Mouse (Mus musculus): Measurements from ENCODE around the gene Stx8.

Stx8 gene

DNA sequence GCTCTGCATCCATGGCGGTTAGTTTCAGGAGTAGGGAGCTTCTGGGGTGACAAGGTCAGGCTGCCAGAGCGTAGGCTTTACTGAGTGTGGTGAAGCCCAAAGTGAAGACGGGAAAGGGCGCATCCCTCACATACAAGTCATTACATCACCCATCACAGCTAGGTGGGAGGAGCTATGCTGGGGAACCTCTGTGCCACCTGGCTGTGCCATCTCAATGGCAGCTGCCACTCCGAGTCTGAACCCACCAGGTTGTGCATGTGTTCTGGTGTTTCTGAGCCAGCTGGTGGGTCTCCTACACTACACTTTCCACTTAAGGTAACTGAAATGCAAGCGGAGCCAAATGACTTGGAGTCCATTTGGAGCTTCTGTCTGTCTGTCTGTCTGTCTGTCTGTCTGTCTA is 261.8 kb downstream of the Stx8 start:
- DNase-seq (ENCODE audit: low read depth, low spot score), result no peak

DNA sequence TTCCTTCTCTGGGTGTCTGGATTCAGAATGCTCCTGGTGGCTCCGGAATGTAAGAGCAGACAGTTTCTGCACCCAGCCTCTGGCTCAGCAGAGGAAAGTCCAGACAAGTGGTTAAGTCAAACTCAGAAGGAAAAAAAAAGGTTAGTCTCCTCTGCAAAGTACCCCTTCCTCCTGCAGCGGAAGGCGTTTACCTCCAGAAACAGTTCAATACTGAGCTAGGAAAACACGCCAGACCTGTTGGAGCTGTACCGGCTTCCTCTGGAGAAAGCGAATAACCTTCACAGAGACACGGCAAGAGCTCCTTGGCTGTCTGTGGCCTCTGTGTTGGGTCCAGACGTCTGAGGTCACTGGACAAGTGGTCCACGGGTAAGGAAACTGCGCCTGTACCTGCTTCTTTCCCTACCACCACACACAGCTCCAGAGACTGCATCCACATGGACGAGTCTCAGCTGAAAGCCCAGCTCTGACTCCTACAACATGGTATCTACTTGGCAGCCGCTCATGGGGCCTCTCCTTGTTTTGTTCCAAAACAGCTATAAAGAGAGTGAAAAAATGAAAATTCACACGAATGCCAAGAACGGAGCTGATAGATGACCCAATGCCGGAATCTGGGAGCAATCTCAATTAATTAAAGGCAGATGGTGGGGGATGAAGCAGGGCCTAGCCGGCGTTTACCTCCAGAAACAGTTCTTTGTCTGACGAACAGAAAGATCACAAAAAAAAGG is 263.1 kb downstream of the Stx8 start:
- no peak for DNase-seq (ENCODE audit: low read depth, low spot score)

DNA sequence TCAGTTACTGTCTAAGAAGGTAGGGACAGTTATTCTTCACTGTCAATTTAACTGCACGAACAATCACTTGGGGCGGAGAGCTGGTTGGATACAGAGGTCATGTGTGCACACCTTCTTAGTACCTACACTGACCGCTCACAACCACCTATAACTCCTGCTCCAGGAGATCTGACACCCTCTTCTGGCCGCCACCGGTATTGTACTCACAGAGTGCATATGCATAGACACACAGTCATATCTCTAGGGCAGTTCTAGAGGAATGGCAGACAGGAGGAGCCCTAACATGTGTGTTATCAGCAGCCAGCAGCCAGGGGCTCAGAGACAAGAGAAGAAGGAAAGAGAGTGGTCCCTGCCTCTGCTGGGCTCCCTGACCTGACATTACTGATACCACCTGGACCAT is 265.6 kb downstream of the Stx8 start:
- DNase-seq (ENCODE audit: low read depth, low spot score), result no peak

DNA sequence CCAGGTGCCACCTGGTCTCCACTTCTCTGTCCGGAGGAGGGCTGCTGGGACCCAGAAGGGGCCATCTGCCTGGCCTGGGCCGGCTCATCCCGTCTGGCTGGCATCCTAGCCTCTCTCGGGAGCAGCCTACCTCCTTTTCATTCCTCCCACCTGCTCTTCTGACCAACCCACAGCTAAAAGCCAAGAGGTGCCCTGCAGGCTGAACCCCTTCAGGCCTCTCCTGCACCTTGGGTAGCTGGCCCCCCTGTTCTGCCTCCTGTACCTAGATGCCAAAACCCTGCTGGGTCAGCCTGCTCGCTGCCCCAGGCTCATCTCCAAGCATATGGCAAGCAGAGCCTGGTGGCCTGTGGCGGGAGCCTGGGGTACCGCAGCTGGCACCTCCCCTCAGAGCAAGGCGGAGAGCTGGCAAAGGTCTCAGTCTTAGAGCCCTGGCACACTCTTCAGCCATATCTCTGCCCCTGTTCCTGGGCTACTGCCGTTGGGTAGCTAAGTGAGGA is 267.5 kb downstream of the Stx8 start:
- no peak for DNase-seq (ENCODE audit: low read depth, low spot score)

DNA sequence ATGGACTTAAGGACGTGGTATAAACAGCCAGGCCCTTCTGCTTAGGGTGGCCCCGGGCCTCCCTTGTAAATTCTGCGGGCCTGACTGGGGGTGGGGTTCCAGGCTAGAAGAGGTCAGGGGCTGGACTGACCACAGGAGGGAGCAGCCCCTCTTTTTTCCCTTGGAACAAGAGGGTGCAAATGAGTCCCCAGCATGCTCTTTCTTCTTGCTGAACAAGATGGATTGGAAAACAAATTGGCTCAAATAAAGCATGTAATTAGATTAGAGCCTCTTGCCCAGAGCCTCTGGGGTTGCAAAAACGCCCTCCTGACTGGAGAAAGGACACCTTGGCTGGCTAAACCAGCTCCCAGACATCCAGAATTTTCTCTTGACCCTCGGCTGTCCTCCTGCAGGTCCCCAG is 273.8 kb downstream of the Stx8 start:
- DNase-seq (ENCODE audit: low read depth, low spot score), result no peak

DNA sequence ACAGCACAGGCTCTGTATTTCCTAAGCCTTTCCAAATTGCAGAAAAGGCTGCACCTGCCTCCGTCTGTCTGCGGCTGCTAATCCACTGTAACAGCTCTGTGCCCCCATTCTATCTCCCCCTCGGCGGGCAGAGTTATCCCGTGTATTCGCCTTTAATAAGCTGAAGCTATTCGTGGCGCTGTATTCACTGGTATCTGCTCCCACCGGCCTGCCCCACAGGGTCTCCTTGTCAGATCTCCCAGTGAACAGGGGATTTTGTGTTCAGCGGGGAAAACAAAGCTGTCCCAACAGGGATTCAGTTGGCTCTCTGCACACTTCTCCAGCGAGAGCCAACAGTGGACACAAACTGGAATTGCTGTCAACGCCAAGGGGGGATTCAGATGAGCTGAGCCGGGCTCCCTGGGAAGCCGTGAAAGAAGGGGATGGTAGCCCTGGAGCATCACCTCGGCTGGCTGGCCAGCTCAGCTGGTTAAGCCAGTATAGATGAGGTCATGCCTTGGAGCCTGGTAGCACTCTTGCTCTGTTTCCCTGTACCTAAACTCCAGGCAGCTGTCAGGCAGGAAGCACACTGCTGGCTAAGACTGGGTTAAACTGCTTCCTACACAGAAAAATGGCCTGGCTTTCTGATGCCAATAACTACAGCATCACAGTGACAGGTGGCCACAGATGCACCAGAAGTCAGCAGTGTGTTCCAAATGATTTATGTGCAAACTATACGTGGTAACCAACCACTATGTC is 278.4 kb downstream of the Stx8 start:
- DNase-seq (ENCODE audit: low read depth, low spot score), result no peak

DNA sequence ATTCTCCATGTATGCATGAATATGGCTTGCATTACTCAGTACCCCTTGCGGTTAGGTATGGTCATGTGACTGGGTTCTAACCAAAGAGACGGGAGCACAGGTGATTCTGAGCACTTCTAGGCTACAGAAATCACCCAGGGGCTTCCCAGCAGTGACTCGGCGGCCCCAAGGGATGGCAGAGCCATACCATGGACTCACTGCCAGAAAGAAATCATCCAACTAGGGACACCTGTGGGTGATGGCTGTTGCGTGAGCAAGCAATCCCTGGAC is 278.9 kb downstream of the Stx8 start:
- no peak for DNase-seq (ENCODE audit: low read depth, low spot score)

DNA sequence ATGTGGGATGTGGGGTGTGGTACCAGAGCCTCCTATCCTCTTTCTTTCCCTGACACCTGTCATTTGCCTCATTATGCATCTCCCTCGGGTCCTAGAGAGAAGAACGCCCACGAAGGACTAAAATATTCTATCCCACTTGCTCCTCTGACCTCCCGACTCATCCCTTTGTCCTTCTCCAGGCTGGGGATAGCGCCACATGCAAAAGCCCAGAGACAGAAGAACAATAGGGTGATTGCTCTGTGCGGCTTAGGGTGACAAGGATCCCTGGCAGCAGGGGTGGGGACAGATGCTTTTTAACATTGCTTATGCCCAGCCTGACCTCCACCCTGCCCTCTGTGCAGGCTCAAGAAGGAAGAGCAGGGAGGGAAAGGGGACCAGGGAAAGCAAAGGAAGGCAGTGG is 281.9 kb downstream of the Stx8 start:
- no peak for DNase-seq (ENCODE audit: low read depth, low spot score)

DNA sequence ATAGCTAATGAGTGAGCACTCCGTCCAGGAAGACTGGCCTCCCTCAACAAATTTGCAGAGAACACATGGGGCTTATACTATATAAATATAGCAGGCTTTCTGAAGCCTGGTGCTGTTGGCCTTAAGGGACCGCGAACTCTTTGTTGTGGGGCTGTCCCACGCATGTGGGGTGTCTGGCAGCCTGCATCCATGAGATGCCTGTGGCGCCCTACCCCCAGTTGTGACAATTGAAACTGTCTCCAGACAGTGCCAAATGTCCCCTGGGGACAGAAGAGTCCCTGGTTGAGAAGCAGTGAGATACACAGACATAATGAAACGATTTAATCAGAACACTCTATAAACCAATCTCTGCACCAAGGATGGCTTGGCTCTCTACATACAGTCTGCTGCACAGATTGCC is 284.1 kb downstream of the Stx8 start:
- DNase-seq (ENCODE audit: low read depth, low spot score), result no peak

DNA sequence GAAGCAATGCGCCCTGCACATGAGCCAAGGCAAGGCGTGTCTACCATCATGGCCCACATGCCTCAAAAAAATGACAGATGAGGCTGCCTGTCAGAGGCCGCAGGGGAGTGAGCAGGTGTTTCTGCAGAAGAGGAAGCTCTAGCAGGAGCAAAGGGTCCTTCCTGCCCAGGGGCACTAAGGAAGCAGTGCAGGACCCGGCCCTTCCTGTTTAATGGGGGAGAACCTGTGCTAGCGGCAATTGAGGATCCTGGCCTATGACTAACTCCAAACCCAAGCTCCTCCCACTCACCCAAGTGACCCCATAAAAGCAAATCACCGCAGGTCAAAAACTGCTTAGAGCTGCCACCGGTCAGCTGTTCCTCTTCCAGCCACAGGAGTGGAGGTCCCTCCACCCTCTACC is 287.5 kb downstream of the Stx8 start:
- DNase-seq (ENCODE audit: low read depth, low spot score), result no peak

Data from telencephalon, adult 2 months (tissue).